Mouse (Mus musculus): Measurements from ENCODE around the gene BC048403. TPM values are rescaled to one million over a fixed set of nuclear protein-coding genes. Genes with fewer than 3 reads are reported as not detected.

The BC048403 gene
- polyA plus RNA-seq, 1 experiment from 2014 or later = 3.5 TPM

DNA sequence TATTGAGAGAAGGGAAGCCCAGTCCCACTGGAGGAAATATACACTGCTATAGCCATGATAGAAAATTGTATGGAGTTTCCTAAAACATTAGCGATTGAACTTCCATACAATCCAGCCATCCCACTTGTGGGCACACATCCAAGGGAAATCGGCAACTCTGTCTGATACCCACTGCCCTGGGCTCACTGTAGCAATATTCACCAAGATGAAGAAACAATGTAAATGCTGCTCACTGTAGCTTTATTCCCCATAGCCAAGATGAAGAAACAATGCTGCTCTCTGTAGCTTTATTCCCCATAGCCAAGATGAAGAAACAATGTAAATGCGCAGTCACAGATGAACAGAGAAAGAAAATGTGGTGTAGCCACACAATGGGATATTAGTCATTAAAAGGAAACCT is 2.5 kb upstream of the BC048403 start:
- Histone ChIP-seq H3K27ac (ENCODE audit: low read depth, low read length) (no peak overlapping the region), H3K9ac (ENCODE audit: low read length) (no peak overlapping the region), H3K4me1 (replicated peaks; ENCODE audit: control insufficient read depth, insufficient read depth, low read length) (0 out of 2 replicates have a peak, but pooled peaks cover 2% of the 10 kb centered on the region), H3K4me2 (ENCODE audit: low read depth, low read length, severe bottlenecking) (no peak overlapping the region), H3K4me3 (ENCODE audit: low read depth, low read length) (no peak overlapping the region), H3K36me3 (ENCODE audit: control insufficient read depth, insufficient read depth, low read length) (no peaks in the 10 kb centered on the region), H3K27me3 (ENCODE audit: control insufficient read depth, insufficient read depth, low read length) (no peaks in the 10 kb centered on the region), H3K9me3 (ENCODE audit: control insufficient read depth, low read length) (no peaks in the 10 kb centered on the region)
- WGBS = 91% methylated on average over 3 of the region's 3 CpGs
- no peak for DNase-seq (ENCODE audit: low spot score)
- ATAC-seq (replicated peaks; ENCODE audit: low FRiP score) = no peak

DNA sequence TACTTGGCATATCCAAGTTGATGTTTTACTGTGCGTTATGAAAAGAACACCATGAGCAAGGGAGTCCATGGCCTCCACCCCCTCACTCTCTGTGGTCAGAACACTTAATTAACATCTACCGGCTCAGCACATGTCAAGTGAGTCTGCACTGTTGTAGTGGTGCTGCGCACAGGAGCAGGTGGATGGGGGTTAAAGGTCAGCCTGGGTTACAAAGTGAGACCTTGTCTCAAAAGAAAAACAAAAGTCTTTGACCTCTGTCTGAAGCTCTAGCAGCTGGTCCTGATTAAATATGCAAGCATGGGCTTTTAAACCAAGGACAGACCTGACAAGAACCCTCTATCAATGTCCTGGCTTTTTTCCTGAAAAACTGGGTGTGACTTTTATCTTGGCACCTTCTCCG is 2.6 kb downstream of the BC048403 start:
- Histone ChIP-seq H3K27ac (ENCODE audit: low read depth, low read length) (no peak overlapping the region), H3K27me3 (ENCODE audit: control insufficient read depth, insufficient read depth, low read length) (no peaks in the 10 kb centered on the region), H3K9ac (ENCODE audit: low read length) (no peak overlapping the region), H3K36me3 (ENCODE audit: control insufficient read depth, insufficient read depth, low read length) (no peaks in the 10 kb centered on the region; the same call in 1 of the 2 replicates), H3K4me2 (ENCODE audit: low read depth, low read length, severe bottlenecking) (no peak overlapping the region), H3K9me3 (ENCODE audit: control insufficient read depth, low read length) (no peaks in the 10 kb centered on the region), H3K4me1 (replicated peaks; ENCODE audit: control insufficient read depth, insufficient read depth, low read length) (0 out of 2 replicates have a peak, but pooled peaks cover 2% of the 10 kb centered on the region), H3K4me3 (ENCODE audit: low read depth, low read length) (no peak overlapping the region)
- ATAC-seq (replicated peaks; ENCODE audit: low FRiP score) (no peak), DNase-seq (ENCODE audit: low spot score) (peak; percentile 30)
- 55% methylated on average over 4 of the region's 4 CpGs for WGBS

DNA sequence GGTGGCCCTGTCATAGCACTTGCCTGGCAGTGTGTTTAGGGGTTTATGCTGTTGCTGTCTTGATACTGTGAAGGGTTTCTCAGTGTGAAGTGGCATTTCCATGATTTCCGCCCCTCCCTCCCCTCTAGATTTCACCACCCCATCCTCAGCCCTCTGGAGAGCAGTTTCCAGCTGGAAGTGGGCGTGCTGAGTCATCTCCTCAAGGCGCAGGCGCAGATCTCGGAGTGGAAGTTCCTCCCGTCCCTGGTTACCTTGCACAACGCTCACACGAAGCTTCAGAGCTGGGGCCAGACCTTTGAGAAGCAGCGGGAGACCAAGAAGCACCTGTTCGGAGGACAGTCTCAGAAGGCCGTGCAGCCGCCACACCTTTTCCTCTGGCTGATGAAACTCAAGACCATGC is 10.4 kb downstream of the BC048403 start:
- Histone ChIP-seq H3K36me3 (ENCODE audit: control insufficient read depth, insufficient read depth, low read length) (no peaks in the 10 kb centered on the region; the same call in 1 of the 2 replicates), H3K4me2 (ENCODE audit: low read depth, low read length, severe bottlenecking) (no peak overlapping the region), H3K9ac (ENCODE audit: low read length) (no peak overlapping the region), H3K9me3 (ENCODE audit: control insufficient read depth, low read length) (no peaks in the 10 kb centered on the region), H3K27ac (ENCODE audit: low read depth, low read length) (no peak overlapping the region), H3K27me3 (ENCODE audit: control insufficient read depth, insufficient read depth, low read length) (no peaks in the 10 kb centered on the region), H3K4me1 (replicated peaks; ENCODE audit: control insufficient read depth, insufficient read depth, low read length) (no peaks in the 10 kb centered on the region), H3K4me3 (ENCODE audit: low read depth, low read length) (no peak overlapping the region)
- WGBS = 94% methylated on average over 12 of the region's 12 CpGs
- peak; percentile 35 for DNase-seq (ENCODE audit: low spot score)
- no peak for ATAC-seq (replicated peaks; ENCODE audit: low FRiP score)

DNA sequence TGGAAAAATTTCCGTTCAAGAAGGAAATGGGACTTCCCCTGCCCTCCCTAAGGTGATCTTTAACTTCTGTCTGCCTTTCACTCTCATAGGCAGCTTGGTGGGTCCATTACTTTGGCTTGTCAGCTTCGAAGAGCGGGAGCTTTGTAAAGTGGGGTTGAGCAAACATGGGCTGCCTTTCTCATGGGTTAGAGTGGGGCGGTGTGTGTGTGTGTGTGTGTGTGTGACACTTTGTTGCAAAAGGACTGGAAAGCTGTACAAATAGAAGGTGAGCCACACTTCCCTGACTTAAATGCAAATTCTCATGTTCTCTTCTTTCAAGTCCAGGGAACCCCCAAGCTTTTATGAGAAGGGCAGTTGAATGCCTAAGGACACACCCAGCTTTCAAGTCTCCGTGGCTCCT is 14.5 kb downstream of the BC048403 start:
- WGBS = 87% methylated on average over 5 of the region's 5 CpGs
- Histone ChIP-seq H3K36me3 (ENCODE audit: control insufficient read depth, insufficient read depth, low read length) (no peaks in the 10 kb centered on the region; the same call in 1 of the 2 replicates), H3K4me3 (ENCODE audit: low read depth, low read length) (no peak overlapping the region), H3K9me3 (ENCODE audit: control insufficient read depth, low read length) (no peaks in the 10 kb centered on the region), H3K9ac (ENCODE audit: low read length) (no peak overlapping the region), H3K27me3 (ENCODE audit: control insufficient read depth, insufficient read depth, low read length) (no peaks in the 10 kb centered on the region), H3K27ac (ENCODE audit: low read depth, low read length) (no peak overlapping the region), H3K4me1 (replicated peaks; ENCODE audit: control insufficient read depth, insufficient read depth, low read length) (no peaks in the 10 kb centered on the region), H3K4me2 (ENCODE audit: low read depth, low read length, severe bottlenecking) (no peak overlapping the region)
- ATAC-seq (replicated peaks; ENCODE audit: low FRiP score) (no peak), DNase-seq (ENCODE audit: low spot score) (peak; percentile 33)

DNA sequence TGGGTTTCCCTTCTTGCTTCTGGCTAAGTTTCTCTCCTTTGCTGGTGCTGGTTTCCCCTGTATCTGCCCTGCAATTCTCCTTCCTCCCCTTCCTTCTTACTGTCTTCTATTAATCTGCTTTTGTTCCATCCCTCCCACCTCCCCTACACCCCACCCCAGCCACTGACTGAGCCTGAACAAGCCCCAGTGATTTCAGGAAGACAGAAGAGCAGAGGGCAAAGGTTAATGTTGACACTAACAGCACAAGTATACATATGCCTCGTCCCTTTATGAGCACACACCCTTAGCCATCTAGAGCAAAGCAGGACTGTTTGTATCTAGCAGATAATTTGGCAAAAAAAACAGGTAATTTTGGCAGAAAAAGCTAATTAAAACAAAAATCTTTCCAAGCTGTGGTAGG is 16.1 kb downstream of the BC048403 start:
- Histone ChIP-seq H3K27ac (ENCODE audit: low read depth, low read length) (no peak overlapping the region), H3K9ac (ENCODE audit: low read length) (no peak overlapping the region), H3K4me2 (ENCODE audit: low read depth, low read length, severe bottlenecking) (no peak overlapping the region), H3K36me3 (ENCODE audit: control insufficient read depth, insufficient read depth, low read length) (no peaks in the 10 kb centered on the region; the same call in 1 of the 2 replicates), H3K27me3 (ENCODE audit: control insufficient read depth, insufficient read depth, low read length) (no peaks in the 10 kb centered on the region), H3K4me3 (ENCODE audit: low read depth, low read length) (no peak overlapping the region), H3K9me3 (ENCODE audit: control insufficient read depth, low read length) (no peaks in the 10 kb centered on the region), H3K4me1 (replicated peaks; ENCODE audit: control insufficient read depth, insufficient read depth, low read length) (no peaks in the 10 kb centered on the region)
- WGBS = 58% methylated on average over 1 of the region's 1 CpGs
- no peak for DNase-seq (ENCODE audit: low spot score)
- ATAC-seq (replicated peaks; ENCODE audit: low FRiP score) = no peak

DNA sequence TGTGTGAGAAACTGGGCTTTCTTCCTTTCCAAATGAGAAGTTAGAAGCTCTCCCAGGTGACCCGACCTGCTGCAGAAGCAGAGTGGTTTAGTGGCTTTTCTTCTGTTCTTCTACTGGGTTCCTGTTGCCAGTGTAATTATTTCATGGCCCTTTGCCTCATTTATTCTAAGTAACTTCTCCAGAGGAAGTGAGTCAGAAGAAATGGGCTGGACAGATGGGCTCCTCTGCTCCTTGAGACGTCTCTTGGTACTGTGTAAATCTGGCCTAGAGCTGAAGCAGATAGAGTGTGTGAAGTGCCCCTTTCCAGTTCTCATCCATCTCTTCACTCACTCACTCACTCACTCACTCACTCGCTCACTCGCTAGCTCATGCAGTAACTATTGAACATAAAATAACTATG is 16.9 kb downstream of the BC048403 start:
- DNase-seq (ENCODE audit: low spot score) (no peak), ATAC-seq (replicated peaks; ENCODE audit: low FRiP score) (no peak)
- H3K36me3 ChIP-seq (ENCODE audit: control insufficient read depth, insufficient read depth, low read length) = no peaks in the 10 kb centered on the region
- H3K4me1 ChIP-seq (replicated peaks; ENCODE audit: control insufficient read depth, insufficient read depth, low read length) = no peaks in the 10 kb centered on the region
- no peak overlapping the region for H3K27ac ChIP-seq (ENCODE audit: low read depth, low read length)
- H3K27me3 ChIP-seq (ENCODE audit: control insufficient read depth, insufficient read depth, low read length) = no peaks in the 10 kb centered on the region
- no peak overlapping the region for H3K4me3 ChIP-seq (ENCODE audit: low read depth, low read length)
- no peaks in the 10 kb centered on the region for H3K9me3 ChIP-seq (ENCODE audit: control insufficient read depth, low read length)
- 84% methylated on average over 4 of the region's 4 CpGs for WGBS
- no peak overlapping the region for H3K4me2 ChIP-seq (ENCODE audit: low read depth, low read length, severe bottlenecking)
- no peak overlapping the region for H3K9ac ChIP-seq (ENCODE audit: low read length)

DNA sequence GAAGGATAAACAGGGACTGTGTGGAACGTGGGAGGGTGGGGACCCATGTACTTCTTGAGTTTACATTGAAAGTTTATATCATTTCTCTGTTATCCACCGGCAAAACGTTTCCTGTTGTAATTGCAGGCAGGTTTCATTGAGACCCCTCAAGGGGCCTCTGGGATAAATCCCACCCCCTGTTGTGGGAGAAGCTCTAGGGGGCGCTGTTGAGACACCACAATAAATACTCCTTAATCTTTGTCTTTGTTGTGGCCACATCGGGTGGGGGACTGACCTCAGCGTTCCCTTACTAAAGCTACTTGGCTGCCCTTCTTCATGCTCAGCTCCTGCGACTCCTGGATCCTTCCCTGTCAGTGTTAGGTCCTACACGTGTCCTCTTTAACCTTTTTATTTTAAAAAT is 19.4 kb downstream of the BC048403 start:
- no peaks in the 10 kb centered on the region for H3K27me3 ChIP-seq (ENCODE audit: control insufficient read depth, insufficient read depth, low read length)
- H3K9me3 ChIP-seq (ENCODE audit: control insufficient read depth, low read length) = no peaks in the 10 kb centered on the region
- H3K4me2 ChIP-seq (ENCODE audit: low read depth, low read length, severe bottlenecking) = no peak overlapping the region
- WGBS = 47% methylated on average over 8 of the region's 8 CpGs
- no peak overlapping the region for H3K4me3 ChIP-seq (ENCODE audit: low read depth, low read length)
- no peaks in the 10 kb centered on the region for H3K36me3 ChIP-seq (ENCODE audit: control insufficient read depth, insufficient read depth, low read length)
- no peak overlapping the region for H3K27ac ChIP-seq (ENCODE audit: low read depth, low read length)
- no peaks in the 10 kb centered on the region for H3K4me1 ChIP-seq (replicated peaks; ENCODE audit: control insufficient read depth, insufficient read depth, low read length)
- H3K9ac ChIP-seq (ENCODE audit: low read length) = no peak overlapping the region
- no peak for ATAC-seq (replicated peaks; ENCODE audit: low FRiP score)
- DNase-seq (ENCODE audit: low spot score) = no peak

DNA sequence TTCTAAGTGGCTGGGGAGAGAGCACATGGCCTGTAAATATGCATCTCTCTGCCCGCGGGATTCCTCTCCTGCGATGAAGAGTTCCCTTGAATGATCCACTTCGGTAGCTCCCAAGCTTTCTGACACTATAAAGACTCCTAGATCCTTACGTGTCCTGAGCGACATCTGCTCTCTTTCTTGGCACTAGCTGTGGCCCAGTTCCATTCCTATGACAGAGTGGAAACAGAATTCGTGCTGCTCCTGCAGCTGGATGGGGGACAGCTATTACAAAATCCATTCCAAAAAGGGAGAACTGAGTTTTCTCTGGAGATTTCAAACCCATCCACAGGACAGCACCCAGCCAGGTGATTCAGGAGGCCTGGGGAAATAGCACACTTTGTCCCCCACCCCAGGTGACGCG is 22.4 kb downstream of the BC048403 start:
- H3K4me3 ChIP-seq (ENCODE audit: low read depth, low read length) = no peak overlapping the region
- 93% methylated on average over 9 of the region's 9 CpGs for WGBS
- H3K9ac ChIP-seq (ENCODE audit: low read length) = no peak overlapping the region
- H3K4me2 ChIP-seq (ENCODE audit: low read depth, low read length, severe bottlenecking) = no peak overlapping the region
- H3K36me3 ChIP-seq (ENCODE audit: control insufficient read depth, insufficient read depth, low read length) = no peaks in the 10 kb centered on the region
- 0 out of 2 replicates have a peak, but pooled peaks cover 3% of the 10 kb centered on the region for H3K4me1 ChIP-seq (replicated peaks; ENCODE audit: control insufficient read depth, insufficient read depth, low read length)
- ATAC-seq (replicated peaks; ENCODE audit: low FRiP score) = no peak
- H3K9me3 ChIP-seq (ENCODE audit: control insufficient read depth, low read length) = no peaks in the 10 kb centered on the region
- no peaks in the 10 kb centered on the region for H3K27me3 ChIP-seq (ENCODE audit: control insufficient read depth, insufficient read depth, low read length)
- no peak for DNase-seq (ENCODE audit: low spot score)
- no peak overlapping the region for H3K27ac ChIP-seq (ENCODE audit: low read depth, low read length)

DNA sequence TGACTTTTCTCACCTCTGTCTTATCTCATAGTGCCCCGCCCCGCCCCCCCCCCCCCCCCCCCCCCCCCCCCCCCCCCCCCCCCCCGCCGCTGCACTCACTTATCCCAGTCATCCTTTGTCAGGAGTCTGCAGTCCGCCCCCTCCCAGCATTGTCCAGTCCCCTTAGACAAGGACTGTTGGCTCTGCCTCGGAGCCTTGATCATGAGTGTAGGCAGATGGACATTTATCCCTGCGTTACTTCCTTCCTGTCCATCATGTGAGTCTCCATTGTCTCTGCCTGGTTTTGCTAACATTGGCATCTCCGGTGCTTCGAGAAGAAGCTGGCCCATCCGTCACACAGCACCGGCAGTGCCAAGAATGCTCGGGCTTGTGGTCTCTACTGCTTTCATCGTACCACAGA is 23.5 kb downstream of the BC048403 start:
- H3K27me3 ChIP-seq (ENCODE audit: control insufficient read depth, insufficient read depth, low read length) = no peaks in the 10 kb centered on the region
- ATAC-seq (replicated peaks; ENCODE audit: low FRiP score) (no peak), DNase-seq (ENCODE audit: low spot score) (no peak)
- H3K27ac ChIP-seq (ENCODE audit: low read depth, low read length) = no peak overlapping the region
- H3K4me1 ChIP-seq (replicated peaks; ENCODE audit: control insufficient read depth, insufficient read depth, low read length) = 0 out of 2 replicates have a peak, but pooled peaks cover 3% of the 10 kb centered on the region
- H3K4me2 ChIP-seq (ENCODE audit: low read depth, low read length, severe bottlenecking) = no peak overlapping the region
- H3K9ac ChIP-seq (ENCODE audit: low read length) = no peak overlapping the region
- no peaks in the 10 kb centered on the region for H3K36me3 ChIP-seq (ENCODE audit: control insufficient read depth, insufficient read depth, low read length)
- no peaks in the 10 kb centered on the region for H3K9me3 ChIP-seq (ENCODE audit: control insufficient read depth, low read length)
- 87% methylated on average over 11 of the region's 13 CpGs for WGBS
- H3K4me3 ChIP-seq (ENCODE audit: low read depth, low read length) = no peak overlapping the region

Data from forebrain, embryonic 11.5 days (tissue).